Mouse (Mus musculus) urinary bladder, postnatal 10 days (tissue): ENCODE data around the gene Rbfox2.

Experiments
- DNase-seq: peaks from one replicate; pipeline ENCODE4 v3.0.0; 2022; ENCODE audit warnings: low spot score

Rbfox2 gene

GRCm38 (mm10) chr15:77029331-77029991 lies 277.3 kb downstream of the Rbfox2 start:
- DNase-seq, result no peak
